Mouse (Mus musculus): ENCODE data around the gene Agap1.

The Agap1 gene

DNA sequence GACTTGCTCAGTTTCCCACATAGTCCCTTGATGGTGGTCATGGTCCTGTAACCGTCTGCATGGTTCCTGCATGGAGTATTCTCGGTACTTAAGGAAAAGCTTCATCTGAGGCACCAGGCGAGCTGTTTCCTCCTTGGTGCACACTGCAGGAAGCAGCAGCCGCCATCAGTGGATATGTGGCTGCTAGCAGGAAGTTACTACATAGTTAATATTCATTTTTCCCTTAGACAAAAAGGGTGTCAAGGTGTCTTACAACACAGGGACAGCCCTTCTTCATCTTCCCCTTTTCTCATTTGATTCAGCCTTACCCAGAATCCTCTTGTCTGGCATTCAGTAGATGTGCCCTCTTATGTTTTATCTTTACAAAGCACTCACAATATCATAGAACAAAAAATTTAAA lies 206.2 kb downstream of the Agap1 start:
- no peak for DNase-seq (ENCODE audit: low read depth, low spot score)

- no peak for DNase-seq (ENCODE audit: low read depth, low spot score)
Measured at GRCm38 (mm10) chr1:89666154-89666553, 211.5 kb downstream of the Agap1 start.

- DNase-seq (ENCODE audit: low read depth, low spot score) = no peak
Measured at GRCm38 (mm10) chr1:89667387-89667786, 212.8 kb downstream of the Agap1 start.

GRCm38 (mm10) chr1:89668635-89669034 lies 214.0 kb downstream of the Agap1 start:
- no peak for DNase-seq (ENCODE audit: low read depth, low spot score)

DNA sequence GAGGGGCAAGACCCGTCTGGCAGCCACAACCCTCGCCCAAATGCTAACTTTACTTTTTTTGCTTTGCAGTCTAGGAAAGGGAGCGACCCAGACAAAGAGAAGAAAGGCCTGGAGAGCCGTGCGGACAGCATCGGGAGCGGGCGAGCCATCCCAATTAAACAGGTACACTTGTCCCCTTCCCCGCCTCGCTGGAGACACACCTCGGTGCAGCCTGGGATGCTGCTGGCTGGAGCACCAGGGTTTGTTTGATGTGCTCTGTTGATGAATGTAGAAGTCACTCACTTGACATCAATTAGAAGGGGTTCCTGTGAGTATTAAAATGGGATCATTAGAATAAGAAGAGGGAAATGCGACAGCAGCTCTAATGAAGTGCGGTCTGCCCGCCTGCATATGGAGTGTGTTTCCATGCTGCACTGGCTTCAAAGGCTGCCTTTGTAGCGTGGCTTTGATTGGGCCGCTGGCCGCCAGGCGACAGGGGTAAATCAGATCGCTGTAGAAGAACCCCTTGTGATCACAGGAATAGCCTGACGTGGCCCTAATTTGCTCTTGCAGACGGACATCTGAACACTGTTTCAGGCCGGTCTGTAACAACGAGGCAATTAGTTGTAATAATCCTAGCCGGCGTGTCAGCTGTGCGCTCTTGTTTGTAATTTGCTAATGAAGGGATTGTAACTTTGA lies 216.6 kb downstream of the Agap1 start:
- DNase-seq (ENCODE audit: low read depth, low spot score) = no peak

GRCm38 (mm10) chr1:89673071-89673470 lies 218.5 kb downstream of the Agap1 start:
- DNase-seq (ENCODE audit: low read depth, low spot score) = peak; percentile 41

DNA sequence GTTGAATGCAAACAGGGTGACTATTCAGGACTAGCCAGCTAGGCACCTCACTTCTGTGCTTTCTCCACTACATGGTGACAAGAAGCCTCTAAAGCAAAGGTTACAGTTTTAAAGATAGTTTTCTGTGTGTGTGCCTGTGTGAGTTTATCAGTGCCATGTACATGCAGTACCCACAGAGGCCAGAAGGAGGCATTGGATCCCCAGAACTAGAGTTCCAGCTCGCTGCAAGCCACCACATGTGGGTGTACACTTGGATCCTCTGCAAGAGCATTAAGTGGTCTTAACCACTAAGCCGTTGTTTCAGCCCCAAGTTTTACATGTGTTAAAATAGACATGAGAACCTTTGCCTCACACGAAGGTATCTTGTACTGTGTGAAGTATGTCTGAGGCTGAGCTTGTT lies 219.1 kb downstream of the Agap1 start:
- DNase-seq (ENCODE audit: low read depth, low spot score) = peak; percentile 67

DNA sequence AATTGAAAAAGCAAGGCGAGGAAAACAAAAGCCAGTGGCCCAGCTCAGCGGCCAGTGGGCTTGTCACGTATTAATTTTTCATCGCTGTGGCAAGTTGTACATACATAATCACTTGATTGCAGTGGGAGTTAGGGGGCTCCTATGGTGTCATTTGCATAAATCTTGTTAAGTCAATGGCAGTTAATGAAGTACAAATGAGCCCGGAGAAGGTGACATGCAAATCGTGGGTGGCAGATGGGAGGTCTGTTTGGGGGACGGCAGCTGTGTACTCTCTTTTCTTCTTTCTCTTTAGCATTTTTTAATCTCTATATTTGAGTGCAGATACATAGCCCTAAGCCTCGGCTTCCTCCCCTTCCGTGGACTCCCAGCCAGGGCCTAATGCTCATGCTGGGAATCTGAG lies 220.1 kb downstream of the Agap1 start:
- DNase-seq (ENCODE audit: low read depth, low spot score) = no peak

DNA sequence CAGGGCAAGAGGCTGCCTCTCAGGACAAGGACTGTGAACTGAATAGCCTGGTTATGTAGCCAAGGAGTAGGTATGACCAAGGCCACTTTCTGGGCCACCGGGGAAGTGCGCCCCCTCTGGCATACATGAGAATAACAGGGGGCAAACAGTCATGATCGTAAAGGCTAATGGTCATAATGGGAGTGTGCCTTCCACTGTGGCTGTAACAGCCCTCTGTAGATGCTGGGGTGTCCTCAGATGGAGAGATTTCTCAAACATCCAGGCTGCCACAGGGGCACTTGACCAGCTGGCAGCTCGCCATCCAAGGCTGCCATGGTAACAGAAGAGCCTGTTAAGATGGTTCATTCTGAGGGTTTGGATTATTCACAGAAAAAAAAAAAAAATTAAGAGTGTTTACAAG lies 221.8 kb downstream of the Agap1 start:
- peak; percentile 29 for DNase-seq (ENCODE audit: low read depth, low spot score)

DNA sequence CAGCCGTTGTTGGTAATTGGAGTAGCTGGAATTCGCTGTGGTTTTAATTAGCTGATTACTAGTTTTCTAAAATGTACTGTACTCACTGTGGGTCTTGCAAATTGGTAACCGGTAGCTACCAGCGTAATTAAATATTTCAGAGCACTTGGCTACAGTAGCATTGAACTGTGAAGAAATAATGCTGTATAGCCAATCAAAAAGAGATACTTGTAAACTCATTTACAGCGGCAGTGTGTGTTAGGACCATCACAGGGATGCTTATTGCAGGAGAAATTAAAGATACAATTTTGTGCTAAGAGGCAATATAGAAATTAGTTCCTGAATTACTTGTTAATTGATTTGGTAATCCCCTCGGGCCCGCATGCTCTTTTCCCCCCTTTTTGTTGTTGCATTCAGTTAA lies 226.1 kb downstream of the Agap1 start:
- DNase-seq (ENCODE audit: low read depth, low spot score) = no peak

GRCm38 (mm10) chr1:89688914-89689313 lies 234.3 kb downstream of the Agap1 start:
- DNase-seq (ENCODE audit: low read depth, low spot score) = no peak

GRCm38 (mm10) chr1:89689544-89690212 lies 235.1 kb downstream of the Agap1 start:
- no peak for DNase-seq (ENCODE audit: low read depth, low spot score)

GRCm38 (mm10) chr1:89691096-89691495 lies 236.5 kb downstream of the Agap1 start:
- no peak for DNase-seq (ENCODE audit: low read depth, low spot score)

- no peak for DNase-seq (ENCODE audit: low read depth, low spot score)
Measured at GRCm38 (mm10) chr1:89692420-89692819, 237.8 kb downstream of the Agap1 start.

- DNase-seq (ENCODE audit: low read depth, low spot score) = no peak
Measured at GRCm38 (mm10) chr1:89694916-89695315, 240.3 kb downstream of the Agap1 start.

DNA sequence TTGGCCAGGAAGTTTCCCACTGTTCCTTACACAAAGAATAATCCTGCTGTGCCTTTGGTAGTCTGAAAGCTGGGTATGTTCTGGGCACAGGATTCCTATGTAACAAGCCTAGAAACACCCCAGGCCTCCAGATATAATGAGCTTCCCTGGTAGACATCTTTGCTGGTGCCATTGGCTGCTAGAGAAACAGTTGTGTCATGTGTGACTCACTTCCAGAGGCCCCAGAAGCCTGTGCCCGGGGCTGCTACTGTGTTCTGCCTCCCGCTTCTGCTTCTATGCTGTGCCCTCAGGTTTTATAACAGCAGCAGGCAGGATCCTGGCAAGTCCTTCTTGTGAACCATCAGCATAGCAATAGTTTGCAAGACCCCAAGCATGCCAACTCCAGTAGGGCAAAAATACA lies 242.6 kb downstream of the Agap1 start:
- no peak for DNase-seq (ENCODE audit: low read depth, low spot score)

GRCm38 (mm10) chr1:89700166-89700565 lies 245.6 kb downstream of the Agap1 start:
- no peak for DNase-seq (ENCODE audit: low read depth, low spot score)

DNA sequence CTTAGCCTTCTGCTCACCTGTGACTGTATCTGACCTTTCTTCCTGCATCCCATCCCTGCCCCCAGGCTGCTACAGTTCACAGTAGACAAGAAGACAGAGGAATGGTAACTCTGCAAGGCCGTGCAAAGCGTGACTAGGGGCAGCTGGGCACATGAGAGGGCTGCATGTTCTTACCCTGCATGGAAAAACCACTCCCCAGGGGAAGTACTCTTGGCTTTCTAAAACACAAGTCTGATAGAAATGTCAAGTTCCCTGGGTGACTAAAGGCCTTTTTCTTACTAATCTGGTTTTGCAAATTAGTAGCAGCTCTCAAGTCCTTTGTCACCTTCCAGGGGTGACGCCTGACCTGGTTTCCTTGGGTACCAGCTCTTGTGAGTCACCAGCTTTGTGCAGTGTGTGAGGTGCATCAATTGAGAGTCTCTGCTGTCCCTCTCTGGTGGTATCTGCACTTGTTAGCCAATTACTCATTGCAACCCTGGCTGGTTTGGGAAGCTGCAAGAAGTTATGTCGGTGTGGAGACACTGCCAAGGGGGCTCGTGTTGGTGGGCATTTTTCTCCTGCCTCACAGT lies 246.6 kb downstream of the Agap1 start:
- DNase-seq (ENCODE audit: low read depth, low spot score) = no peak

- DNase-seq (ENCODE audit: low read depth, low spot score) = no peak
Measured at GRCm38 (mm10) chr1:89703294-89703693, 248.7 kb downstream of the Agap1 start.

DNA sequence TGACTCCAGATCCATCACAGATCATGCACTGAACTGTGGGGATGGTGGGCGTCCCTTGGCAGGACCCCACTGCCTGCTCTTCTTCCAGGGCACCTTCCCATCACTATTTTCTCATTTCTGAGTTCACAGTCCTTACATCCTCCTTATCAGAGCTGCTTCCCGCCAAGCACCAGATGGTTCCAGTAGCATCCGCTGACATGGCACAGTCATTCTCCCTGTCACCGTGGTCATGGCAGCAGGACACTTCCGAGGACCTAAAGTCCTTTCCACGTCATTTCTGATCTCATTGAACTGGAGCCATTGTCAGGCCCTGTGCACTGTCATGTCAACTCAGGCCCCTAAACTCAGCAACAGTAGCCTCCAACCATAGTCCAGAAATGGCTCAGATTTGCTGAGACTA lies 251.1 kb downstream of the Agap1 start:
- no peak for DNase-seq (ENCODE audit: low read depth, low spot score)

DNA sequence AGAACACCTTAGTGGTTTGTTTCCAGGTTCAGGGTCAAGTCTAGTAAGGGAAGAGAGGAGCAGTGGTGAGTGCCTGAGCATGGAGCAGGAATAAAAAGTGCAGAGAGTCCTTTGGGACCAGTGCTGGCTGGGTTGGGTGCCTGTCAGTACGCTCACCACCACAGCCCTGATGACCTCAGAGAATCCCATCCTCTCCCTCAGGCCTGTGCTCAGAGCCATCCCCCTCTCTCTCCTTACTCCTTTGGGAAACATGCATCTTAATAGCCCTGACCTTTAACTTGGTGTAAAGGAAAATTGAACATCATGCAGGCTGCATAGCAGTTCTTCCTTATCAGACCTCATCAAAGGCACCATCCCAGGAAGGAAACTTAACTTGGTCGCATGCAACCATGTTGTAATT lies 252.3 kb downstream of the Agap1 start:
- DNase-seq (ENCODE audit: low read depth, low spot score) = no peak

- DNase-seq (ENCODE audit: low read depth, low spot score) = no peak
Measured at GRCm38 (mm10) chr1:89707756-89708480, 253.3 kb downstream of the Agap1 start.

- DNase-seq (ENCODE audit: low read depth, low spot score) = no peak
Measured at GRCm38 (mm10) chr1:89709824-89710223, 255.2 kb downstream of the Agap1 start.

Measured in ES-CJ7 (cell line).